Mouse (Mus musculus): Measurements from ENCODE around the gene Luc7l2. TPM values are rescaled to one million over a fixed set of nuclear protein-coding genes. Genes with fewer than 3 reads are reported as not detected.

Luc7l2 gene
- 38.3 and 41.1 TPM in 2 replicates for polyA plus RNA-seq (2015; fragmentation: Nextera tagmentation; extraction: Ambion mirVana)

GRCm38 (mm10) chr6:38551062-38551988, at the start of gene Luc7l2:
Luc7l2 (plus strand) TSS chr6:38551334.
- peak within 1 kb of the TSS; percentile 99 for H3K27ac ChIP-seq (replicated peaks)
- no peaks in the 10 kb centered on the region for H3K9me3 ChIP-seq
- H3K4me1 ChIP-seq (replicated peaks): peaks cover 34% of the 10 kb centered on the region
- H3K4me2 ChIP-seq: peak within 1 kb of the TSS; percentile 79
- H3K27me3 ChIP-seq: no peaks in the 10 kb centered on the region
- ATAC-seq (ENCODE audit: low read depth): peak; percentile 95
- under 1% methylated on average over 98 of the region's 98 CpGs for WGBS
- H3K36me3 ChIP-seq: peaks cover 3% of the 10 kb centered on the region; the same call in 1 of the 2 replicates
- H3K4me3 ChIP-seq: peak within 1 kb of the TSS; percentile 68
- H3K9ac ChIP-seq: peak within 1 kb of the TSS; percentile 88

DNA sequence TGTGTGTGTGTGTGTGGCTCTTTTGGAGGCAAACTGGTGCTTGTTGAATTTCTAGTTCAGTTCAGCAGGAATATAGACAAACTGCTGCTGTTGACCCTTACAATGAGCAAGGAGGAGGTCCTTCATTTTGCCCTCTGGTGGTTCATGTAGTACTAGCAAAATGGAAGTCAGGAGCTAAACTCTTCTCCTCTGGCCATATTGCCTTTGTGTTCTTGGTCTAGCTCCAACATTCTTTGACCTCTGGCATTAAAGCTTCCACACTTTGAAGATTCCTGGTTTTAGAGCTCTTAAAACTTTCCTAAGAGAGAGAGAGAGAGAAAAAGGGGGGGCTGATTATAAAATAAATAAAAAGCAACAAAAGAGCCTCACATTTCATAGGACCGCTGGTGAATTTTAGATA, 39.0 kb upstream of the Luc7l2 start:
- no peaks in the 10 kb centered on the region for H3K4me1 ChIP-seq (replicated peaks)
- no peak for ATAC-seq (ENCODE audit: low read depth)
- H3K27ac ChIP-seq (replicated peaks): no peak overlapping the region
- WGBS: 100% methylated on average over 1 of the region's 1 CpGs
- H3K27me3 ChIP-seq: no peaks in the 10 kb centered on the region
- no peaks in the 10 kb centered on the region for H3K9me3 ChIP-seq
- H3K4me3 ChIP-seq: no peak overlapping the region
- H3K9ac ChIP-seq: no peak overlapping the region
- no peak overlapping the region for H3K4me2 ChIP-seq
- 0 out of 2 replicates have a peak, but pooled peaks cover 4% of the 10 kb centered on the region for H3K36me3 ChIP-seq

GRCm38 (mm10) chr6:38512830-38513229, 38.3 kb upstream of the Luc7l2 start:
- H3K27me3 ChIP-seq: no peaks in the 10 kb centered on the region
- H3K4me2 ChIP-seq: no peak overlapping the region
- H3K4me1 ChIP-seq (replicated peaks): no peaks in the 10 kb centered on the region; the same call in 1 of the 2 replicates
- H3K9ac ChIP-seq: no peak overlapping the region
- H3K27ac ChIP-seq (replicated peaks): no peak overlapping the region
- H3K9me3 ChIP-seq: no peaks in the 10 kb centered on the region
- ATAC-seq (ENCODE audit: low read depth): no peak
- no peak overlapping the region for H3K4me3 ChIP-seq
- H3K36me3 ChIP-seq: 0 out of 2 replicates have a peak, but pooled peaks cover 4% of the 10 kb centered on the region

GRCm38 (mm10) chr6:38515201-38515600, 35.9 kb upstream of the Luc7l2 start:
- Histone ChIP-seq H3K9me3 (no peaks in the 10 kb centered on the region), H3K36me3 (no peaks in the 10 kb centered on the region), H3K27me3 (no peaks in the 10 kb centered on the region), H3K4me2 (no peak overlapping the region), H3K9ac (no peak overlapping the region), H3K27ac (replicated peaks) (no peak overlapping the region), H3K4me3 (no peak overlapping the region), H3K4me1 (replicated peaks) (no peaks in the 10 kb centered on the region; the same call in 1 of the 2 replicates)
- ATAC-seq (ENCODE audit: low read depth): no peak
- WGBS: 91% methylated on average over 4 of the region's 4 CpGs

DNA sequence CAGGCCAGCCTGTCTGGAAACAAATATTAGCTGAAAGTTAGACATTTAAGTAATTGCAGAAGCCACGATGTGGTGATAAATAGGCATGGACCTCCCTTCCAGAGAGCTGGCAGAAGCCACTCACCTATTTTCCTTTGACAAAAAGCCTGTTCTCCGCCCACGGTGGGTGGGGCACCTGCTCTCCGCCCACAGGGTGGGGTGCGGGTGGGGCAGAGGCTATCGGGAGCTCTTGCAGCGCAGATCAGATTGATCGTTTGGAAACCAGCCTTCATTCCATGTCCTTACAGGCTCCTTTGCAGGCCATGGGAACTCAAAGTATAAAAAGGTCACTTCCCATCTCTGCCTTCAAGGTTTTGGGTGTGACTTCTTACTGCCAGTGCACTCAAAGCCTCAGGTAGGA, 27.3 kb upstream of the Luc7l2 start:
- WGBS: 25% methylated on average over 8 of the region's 8 CpGs
- ATAC-seq (ENCODE audit: low read depth): no peak
- H3K4me1 ChIP-seq (replicated peaks): no peaks in the 10 kb centered on the region
- H3K36me3 ChIP-seq: peaks cover 9% of the 10 kb centered on the region; the same call in 1 of the 2 replicates
- H3K9me3 ChIP-seq: no peaks in the 10 kb centered on the region
- H3K27ac ChIP-seq (replicated peaks): no peak overlapping the region
- H3K27me3 ChIP-seq: no peaks in the 10 kb centered on the region
- no peak overlapping the region for H3K9ac ChIP-seq
- no peak overlapping the region for H3K4me2 ChIP-seq
- no peak overlapping the region for H3K4me3 ChIP-seq

DNA sequence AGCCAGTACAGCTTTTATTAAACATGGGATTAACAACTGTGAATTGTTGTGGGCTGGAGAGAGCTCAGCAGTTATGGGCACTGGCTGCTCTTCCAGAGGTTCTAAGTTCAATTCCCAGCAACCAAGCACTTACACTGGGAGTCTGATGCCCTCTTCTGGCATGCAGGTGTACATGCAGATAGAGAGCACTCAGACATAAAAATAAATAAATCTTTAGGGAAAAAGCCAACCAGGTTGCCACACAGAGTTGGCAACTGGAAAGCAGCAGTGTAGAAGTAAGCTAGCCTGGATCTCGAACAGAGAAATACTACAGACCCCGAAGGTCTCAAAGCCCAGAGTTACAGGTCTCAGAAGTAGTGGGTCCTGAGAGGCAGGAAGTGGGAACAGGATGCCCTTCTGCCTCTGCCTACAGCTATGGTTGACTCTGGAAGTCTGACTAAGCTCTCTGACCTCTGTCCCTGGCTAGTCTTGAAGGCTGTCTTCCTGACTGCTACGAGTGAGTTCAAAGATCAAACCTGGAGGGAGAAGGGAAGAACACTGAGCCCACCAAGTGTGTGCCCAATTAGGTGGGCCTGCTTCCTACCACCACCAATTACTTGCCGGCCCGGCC, 19.8 kb upstream of the Luc7l2 start:
- H3K4me1 ChIP-seq (replicated peaks): peaks cover 14% of the 10 kb centered on the region

DNA sequence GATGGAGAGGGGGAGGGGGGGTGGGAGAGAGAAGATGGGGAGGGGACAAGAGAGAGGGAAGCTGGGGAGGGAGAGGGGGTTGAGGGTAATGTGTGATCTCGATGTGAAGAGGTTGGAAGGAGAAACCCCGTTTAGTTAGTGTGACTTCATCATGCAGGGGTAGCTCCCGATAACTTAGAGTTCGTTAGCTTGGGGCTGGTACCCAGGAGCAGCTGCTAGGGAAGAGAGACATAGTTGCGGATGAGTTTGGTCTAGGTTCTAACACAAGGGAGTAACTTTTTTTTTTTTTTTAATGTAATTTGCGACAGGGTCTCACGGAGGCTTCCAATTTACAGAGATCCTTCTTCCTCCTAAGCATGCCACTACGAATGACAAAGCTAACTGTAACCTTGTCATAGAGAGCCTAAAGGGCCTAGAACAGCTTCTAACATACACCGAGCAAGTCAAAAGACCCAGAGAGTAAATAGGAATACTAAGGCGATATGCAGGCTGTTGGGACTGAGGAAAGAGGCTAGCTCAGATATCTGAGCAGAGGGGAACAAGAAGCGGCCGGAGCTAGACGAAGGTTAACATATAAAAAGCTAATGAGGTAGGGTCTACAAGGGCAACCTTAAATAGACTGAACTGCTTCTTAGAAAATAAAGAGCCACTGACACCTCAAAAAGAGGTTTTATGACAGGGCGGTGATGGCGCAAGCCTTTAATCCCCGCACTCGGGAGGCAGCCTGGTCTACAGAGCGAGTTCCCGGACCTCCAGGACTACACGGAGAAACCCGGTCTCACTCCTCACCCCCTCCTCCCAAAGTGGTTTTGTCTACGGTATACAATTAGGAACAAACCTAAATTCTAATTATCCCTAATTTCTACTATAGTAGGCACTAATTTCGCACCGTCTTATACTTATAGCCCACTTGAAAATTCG, 18.4 kb upstream of the Luc7l2 start:
- Histone ChIP-seq H3K4me3 (peak overlapping the region; percentile 82), H3K4me2 (peak overlapping the region; percentile 83), H3K4me1 (replicated peaks) (peaks cover 15% of the 10 kb centered on the region), H3K27me3 (no peaks in the 10 kb centered on the region), H3K9ac (peak overlapping the region; percentile 80), H3K9me3 (no peaks in the 10 kb centered on the region), H3K27ac (replicated peaks) (peak overlapping the region; percentile 96), H3K36me3 (no peaks in the 10 kb centered on the region)
- WGBS: 7% methylated on average over 25 of the region's 25 CpGs
- ATAC-seq (ENCODE audit: low read depth): peak; percentile 55

More for the DNA sequence above, 19.8 kb upstream of the Luc7l2 start:
- Histone ChIP-seq H3K9ac (no peak overlapping the region), H3K36me3 (no peaks in the 10 kb centered on the region), H3K27me3 (no peaks in the 10 kb centered on the region), H3K4me3 (no peak overlapping the region), H3K27ac (replicated peaks) (no peak overlapping the region), H3K9me3 (no peaks in the 10 kb centered on the region), H3K4me2 (no peak overlapping the region)
- ATAC-seq (ENCODE audit: low read depth): no peak
- 51% methylated on average over 5 of the region's 5 CpGs for WGBS

DNA sequence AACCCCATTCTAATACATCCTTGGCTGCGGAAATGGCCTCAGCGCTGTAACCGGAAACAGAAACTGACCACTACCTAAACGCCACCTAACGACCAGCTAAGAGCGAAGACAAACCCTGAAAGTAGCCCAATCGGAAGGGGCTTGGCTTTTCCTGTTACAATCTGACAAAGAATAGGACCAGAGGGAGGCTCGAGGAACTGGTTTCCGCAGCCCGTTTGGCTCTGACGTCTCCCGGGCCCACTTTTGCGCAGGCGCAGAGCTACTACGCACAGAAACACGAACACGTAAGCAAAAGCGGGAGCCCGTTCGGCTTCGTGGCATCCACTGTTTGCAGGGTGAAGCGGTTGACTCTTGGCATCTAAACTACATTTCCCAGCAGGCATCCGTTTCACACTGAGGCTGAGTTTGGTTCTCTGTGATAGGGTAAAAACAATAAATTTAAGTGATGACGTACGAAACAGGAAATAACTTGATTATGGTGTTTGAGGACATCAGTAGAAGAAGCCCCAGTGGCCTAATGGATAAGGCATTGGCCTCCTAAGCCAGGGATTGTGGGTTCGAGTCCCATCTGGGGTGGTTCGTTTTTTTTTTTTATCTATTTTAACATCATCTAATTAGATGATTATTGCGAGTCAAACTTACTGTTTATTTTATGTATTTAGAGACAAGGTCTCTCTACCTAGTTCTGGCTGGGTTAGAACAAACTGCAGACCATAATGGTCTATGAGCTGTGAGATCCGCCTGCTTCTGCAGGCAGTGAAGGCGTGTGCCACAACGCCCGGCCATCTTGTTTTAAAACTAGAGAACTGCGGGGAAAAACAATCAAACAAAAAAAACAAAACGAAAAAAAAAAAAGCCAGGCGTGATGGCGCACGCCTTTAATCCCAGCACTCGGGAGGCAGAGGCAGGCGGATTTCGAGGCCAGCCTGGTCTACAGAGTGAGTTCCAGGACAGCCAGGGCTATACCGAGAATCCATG, 17.4 kb upstream of the Luc7l2 start, which contains the start of gene Fmc1:
Fmc1 (plus strand) TSS at position 75 of the 978 bp plus-strand sequence.
- Histone ChIP-seq H3K27me3 (no peaks in the 10 kb centered on the region), H3K9me3 (no peaks in the 10 kb centered on the region), H3K4me3 (peak within 1 kb of the TSS; percentile 82), H3K4me1 (replicated peaks) (peaks cover 15% of the 10 kb centered on the region), H3K36me3 (no peaks in the 10 kb centered on the region), H3K9ac (peak within 1 kb of the TSS; percentile 89), H3K27ac (replicated peaks) (peak within 1 kb of the TSS; percentile 98), H3K4me2 (peak within 1 kb of the TSS; percentile 83)
- WGBS: 7% methylated on average over 41 of the region's 41 CpGs
- ATAC-seq (ENCODE audit: low read depth): peak; percentile 86

DNA sequence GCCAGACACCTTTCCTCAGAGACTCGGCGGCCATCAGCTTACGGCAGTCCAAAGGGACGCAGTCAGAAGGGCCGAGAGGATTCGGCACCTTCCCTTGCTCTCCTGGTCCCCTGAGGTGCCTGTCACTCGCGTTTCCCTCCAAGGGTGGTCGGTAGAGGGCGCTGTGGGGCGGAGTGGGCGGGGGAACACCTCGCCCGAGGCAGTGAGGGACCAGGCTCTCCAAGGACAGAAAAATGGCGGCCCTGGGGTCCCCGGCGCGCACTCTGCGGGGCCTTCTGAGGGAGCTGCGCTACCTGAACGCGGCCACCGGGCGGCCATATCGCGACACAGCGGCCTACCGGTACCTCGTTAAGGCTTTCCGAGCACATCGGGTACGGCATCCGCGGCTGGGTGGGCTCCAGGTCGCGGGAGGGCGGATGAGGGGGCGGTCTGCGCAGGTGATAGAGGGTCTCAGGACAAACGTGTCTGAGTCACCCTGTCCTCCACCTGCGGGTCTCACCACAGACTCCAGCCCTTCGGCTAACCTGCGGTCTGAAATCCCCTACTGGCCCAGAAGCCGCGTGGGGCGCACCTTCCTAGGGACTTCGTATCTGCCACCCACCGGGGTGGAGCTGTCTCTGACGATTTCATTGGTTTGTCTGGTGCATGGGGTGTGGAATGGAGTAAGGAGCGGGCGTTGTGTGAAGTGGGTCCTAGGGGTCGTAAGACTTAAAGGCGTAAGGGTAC, 16.3 kb upstream of the Luc7l2 start:
- Histone ChIP-seq H3K4me2 (peak overlapping the region; percentile 58), H3K36me3 (peaks cover 8% of the 10 kb centered on the region; the same call in 1 of the 2 replicates)
- peak; percentile 72 for ATAC-seq (ENCODE audit: low read depth)

DNA sequence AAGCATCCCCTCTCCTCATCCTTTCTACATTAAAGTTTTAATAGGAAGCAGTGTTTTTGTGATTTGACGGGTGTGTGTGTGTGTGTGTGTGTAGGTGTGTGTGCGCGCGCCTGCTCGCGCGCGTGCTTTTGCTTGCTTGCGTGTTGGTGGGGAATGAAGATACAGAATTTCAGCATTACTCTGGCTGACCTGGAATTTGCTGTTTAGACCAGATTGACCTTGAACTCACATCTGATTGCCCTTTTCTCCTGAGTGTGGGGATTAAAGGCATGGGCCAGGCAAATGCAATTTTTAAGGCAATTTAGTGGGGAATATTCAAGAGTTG, 15.8 kb upstream of the Luc7l2 start:
- peaks cover 15% of the 10 kb centered on the region for H3K4me1 ChIP-seq (replicated peaks)
- no peaks in the 10 kb centered on the region for H3K9me3 ChIP-seq
- WGBS: 2% methylated on average over 9 of the region's 9 CpGs
- peaks cover 13% of the 10 kb centered on the region; the same call in 1 of the 2 replicates for H3K36me3 ChIP-seq
- ATAC-seq (ENCODE audit: low read depth): no peak
- H3K9ac ChIP-seq: peak overlapping the region; percentile 89
- peak overlapping the region; percentile 82 for H3K4me3 ChIP-seq
- peak overlapping the region; percentile 58 for H3K4me2 ChIP-seq
- peak overlapping the region; percentile 98 for H3K27ac ChIP-seq (replicated peaks)
- H3K27me3 ChIP-seq: no peaks in the 10 kb centered on the region

More for the DNA sequence above, 16.3 kb upstream of the Luc7l2 start:
- H3K27me3 ChIP-seq: no peaks in the 10 kb centered on the region
- under 1% methylated on average over 53 of the region's 53 CpGs for WGBS
- H3K27ac ChIP-seq (replicated peaks): peak overlapping the region; percentile 98
- peak overlapping the region; percentile 89 for H3K9ac ChIP-seq
- H3K9me3 ChIP-seq: no peaks in the 10 kb centered on the region
- peak overlapping the region; percentile 82 for H3K4me3 ChIP-seq
- H3K4me1 ChIP-seq (replicated peaks): peaks cover 15% of the 10 kb centered on the region
